Mouse (Mus musculus) gastrocnemius, adult 18-20 months (tissue): Measurements from ENCODE around the gene Mdga1. TPM values are rescaled to one million over a fixed set of nuclear protein-coding genes. Genes with fewer than 3 reads are reported as not detected.
A peak's percentile ranks its signal among the peaks of the same experiment; 100 is the strongest.

Source experiments
- DNase-seq: peaks from one replicate; pipeline ENCODE4 v3.0.0; 2021; ENCODE audit warnings: low spot score
- total RNA-seq, 2 experiments: library from RNA; stranded (reverse); gene quantifications; 2 replicates each; pipeline ENCODE4 v1.2.3; 2021

Gene Mdga1
- total RNA-seq, 2 experiments from 2014 or later: 26.5 to 32.8 TPM

DNA sequence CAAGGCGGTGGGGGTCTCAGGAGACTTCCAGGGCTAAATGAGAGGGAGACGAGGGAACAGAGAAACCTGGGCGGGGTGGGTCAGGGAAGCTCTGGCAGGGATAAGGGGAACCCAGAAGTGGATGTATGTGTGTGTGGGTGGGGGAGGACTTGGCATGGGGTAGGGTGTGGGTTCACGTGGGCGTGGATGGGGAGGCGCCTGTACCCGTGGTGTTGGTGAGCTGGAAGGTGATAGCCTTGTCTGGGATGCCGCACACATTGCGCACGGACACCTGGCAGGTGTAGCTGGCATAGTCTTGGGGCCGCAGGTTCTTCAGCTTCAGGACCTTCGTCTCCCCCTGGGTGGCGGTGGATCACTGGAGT, 120.5 kb downstream of the Mdga1 start:
- DNase-seq: no peak

GRCm38 (mm10) chr17:29848793-29849435, 121.0 kb downstream of the Mdga1 start:
- DNase-seq: peak; percentile 70

DNA sequence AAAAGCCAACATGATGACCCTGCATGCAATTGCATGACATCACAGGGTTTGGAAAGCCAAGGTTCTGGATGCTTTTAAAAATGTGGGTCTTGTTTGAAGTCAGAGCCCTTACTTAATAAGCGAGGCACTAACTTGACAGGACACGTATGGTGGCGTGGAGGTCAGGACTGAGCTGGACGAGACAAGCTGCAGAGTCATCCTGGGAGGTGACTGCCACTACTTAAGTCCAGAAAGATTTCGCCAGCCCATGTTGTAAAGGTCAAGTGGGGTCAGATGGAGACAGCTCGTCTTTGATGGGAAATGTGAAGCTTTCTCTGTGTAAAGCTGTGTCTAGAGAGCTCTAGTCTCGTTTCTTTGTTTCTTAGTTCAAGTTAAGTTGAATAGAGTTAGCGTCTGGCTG, 122.6 kb downstream of the Mdga1 start:
- DNase-seq: no peak

DNA sequence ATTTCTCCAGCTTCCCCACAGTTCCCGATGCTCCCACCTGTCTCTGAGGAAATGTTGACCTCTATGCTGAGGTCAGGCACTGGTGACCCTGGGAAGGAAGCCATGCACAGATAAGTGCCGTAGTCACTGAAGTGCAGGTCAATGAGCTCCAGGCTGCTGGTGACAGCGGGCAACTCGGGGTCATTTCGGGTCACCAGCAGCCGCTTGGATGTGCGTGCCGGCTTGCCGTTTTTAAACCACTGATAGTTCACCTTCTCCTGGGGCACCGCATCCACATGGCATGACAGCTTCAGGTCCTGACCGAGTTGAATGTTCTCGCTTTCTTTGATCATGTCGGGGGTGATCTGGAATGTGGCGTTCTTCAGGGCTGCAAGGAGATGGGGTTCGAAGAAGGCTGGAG, 123.6 kb downstream of the Mdga1 start:
- DNase-seq: no peak

DNA sequence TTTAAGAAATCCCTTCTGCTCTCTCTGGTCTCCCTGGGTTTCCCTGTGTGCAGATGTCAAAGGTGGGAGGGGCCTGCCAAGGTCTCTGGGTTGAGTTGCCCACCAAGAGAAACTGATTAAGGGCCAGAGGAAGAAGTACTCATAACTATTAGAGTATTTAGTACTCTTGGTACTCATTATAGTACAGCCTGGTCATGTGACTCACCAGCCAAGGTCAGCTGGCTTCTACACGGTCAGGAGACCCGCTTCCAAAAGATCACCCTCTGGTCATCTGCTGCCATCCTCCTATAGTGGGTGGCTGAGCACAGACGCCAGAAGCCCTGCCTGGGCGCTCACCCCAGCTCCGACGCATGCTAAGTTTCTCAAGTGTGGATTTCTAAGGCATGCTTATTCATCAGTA, 124.9 kb downstream of the Mdga1 start:
- DNase-seq: no peak

- DNase-seq: no peak
Observed at GRCm38 (mm10) chr17:29843419-29844162, 126.3 kb downstream of the Mdga1 start.

DNA sequence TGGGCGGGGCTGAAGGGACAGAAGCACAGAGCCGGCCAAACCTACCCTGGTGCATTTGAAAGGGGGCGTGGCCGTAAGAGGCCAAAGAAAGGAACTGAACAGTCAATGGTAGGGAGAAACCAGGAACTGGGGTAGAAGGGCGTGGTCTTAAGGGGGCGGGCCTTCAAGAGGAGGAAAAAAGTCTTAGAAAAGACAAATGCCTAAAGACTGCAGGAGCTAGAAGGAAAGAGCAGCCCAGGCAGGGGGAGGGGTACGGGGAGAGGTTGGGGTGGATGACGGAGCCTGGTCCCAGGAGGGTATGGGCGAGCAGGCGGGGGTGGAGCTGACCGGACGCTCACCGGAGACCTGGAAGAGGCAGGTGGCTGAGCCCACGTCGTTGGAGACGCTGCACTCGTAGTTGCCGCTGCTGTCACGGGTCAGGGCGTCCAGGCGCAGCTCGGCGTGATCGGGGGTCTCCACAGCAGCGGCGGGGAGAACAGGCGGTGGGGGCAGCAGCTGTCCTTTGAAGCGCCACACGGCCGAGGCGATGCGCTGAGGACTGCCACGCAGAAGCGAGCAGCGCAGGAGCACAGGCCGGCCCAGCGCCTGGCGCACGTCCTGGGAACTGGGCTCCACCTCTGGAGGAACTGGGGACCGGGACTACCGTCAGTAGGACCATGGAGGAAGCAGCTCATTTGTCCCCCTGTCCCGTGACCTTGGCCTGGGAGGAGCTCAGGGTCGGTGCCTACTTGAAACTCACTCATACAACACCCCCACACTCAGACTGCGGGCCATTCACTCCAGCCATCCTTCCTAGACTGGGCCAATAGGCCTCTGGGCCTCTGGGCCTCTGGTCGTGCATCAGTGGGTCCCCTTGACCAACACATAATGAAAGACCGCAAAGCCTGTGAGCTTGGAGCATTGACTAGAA, 127.9 kb downstream of the Mdga1 start:
- peak; percentile 28 for DNase-seq

DNA sequence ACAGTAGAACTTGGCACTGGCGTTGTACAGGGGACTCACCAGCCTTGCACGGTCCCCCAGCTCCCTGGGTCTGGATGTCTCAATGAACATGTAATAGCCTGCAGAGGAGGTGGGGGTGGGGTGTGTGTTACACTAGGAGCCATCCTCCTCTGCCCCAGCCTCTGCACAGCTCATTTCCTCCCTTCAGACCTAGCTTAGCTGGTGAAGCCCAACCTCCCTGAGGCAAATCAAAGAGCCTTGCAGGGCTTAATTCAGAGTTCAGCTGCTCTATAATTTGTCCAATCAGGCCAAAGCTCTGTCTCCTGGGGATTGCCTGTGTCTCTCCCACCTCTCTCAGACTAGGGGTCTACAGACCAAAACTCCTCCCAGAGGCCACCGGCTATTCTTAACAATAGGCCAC, 131.9 kb downstream of the Mdga1 start:
- DNase-seq: no peak

DNA sequence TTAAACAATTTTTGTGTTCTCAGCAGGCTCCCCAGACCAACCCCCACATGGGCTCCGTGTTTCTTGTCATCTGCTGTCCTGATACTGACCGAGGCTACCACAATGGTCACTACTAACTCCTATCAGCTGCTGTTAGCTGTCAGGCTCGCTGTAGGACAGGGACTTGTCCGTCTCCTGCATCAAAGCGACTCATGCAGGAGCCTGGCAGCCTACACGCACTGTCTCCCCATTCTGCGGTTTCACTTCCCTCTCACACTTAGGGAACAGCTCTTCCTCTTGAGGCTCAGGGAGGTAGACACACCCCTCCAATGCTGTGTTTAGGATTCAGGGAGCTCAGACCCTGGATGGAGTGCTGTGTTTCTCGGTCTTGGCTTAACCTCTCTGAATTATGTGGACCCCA, 132.4 kb downstream of the Mdga1 start:
- DNase-seq: no peak

DNA sequence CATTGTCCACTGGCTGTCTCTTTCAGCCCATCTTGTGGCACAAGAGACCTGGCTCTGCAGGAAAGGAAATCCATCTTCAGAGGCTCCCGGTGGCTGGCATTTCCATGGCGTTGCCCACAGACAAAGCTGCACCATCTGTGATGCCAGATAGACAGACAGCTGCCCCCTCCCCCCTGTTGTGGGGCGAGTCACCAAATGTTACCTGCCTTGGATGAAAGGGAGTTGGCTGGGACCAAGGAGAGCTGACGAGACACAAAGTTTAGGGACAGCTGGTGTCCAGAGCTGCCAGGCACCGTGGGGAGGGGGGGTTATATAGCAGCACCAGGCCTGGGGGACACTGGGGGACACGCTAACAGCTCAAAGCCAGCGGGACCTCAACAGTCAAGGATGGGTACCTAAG, 135.1 kb downstream of the Mdga1 start:
- DNase-seq: no peak

GRCm38 (mm10) chr17:29834333-29834732, 135.6 kb downstream of the Mdga1 start:
- no peak for DNase-seq

GRCm38 (mm10) chr17:29831696-29832095, 138.2 kb downstream of the Mdga1 start:
- no peak for DNase-seq

DNA sequence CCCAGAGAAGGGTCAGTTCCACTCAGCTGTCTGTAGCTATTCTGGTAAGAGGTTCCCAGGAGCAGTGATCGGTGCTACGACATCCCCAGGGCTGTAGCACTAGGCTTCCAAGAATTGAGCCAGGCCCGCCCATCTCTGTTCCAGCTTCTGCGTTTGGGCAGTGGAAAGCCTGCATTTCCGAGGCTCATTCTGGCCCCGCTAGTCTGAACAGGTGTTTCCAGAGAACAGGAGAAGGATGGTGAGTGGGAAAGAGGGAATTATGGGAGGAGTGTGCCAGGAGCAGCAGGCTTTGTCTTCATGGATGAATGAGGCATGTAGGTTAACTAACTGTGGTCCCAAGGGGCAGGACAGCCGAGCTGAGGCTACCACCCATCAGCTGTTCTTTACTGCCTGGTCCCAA, 140.8 kb downstream of the Mdga1 start:
- DNase-seq: no peak

DNA sequence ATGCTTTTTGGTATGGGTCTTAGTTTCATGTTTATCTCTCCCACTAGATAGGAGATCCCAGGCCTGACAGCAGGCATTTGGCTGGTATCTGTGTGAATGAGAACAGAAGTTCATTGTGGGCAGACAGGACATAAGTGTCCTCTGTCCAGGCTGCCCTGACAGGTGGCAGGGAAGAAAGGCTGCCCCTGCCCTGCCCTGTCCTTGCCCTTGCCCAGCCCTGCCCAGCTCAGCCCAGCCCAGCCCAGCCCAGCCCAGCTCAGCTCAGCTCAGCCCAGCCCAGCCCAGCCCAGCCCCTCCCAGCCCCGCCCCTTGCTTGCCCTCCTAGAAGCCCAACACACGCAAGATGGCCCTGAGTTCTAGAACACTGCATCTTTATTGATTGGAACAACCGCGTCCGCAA, 142.3 kb downstream of the Mdga1 start:
- no peak for DNase-seq

- no peak for DNase-seq
Observed at GRCm38 (mm10) chr17:29824512-29825120, 145.3 kb downstream of the Mdga1 start.

DNA sequence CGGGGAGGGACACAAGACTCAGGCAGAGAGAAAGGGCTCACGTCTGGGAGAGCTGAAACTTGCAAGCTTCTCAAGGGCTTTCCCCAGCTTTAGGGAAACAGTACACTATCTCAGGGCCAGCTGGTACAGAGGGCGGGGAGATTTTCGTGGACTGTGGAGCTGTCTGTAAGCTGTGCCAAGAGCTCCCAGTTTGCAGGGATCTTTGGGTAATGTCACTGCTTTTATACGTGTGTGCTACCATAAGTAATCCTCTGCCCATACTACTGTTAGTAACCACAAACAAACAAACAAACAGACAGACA, 145.7 kb downstream of the Mdga1 start:
- no peak for DNase-seq

GRCm38 (mm10) chr17:29823439-29824207, 146.3 kb downstream of the Mdga1 start:
- no peak for DNase-seq

- DNase-seq: no peak
Observed at GRCm38 (mm10) chr17:29819608-29820007, 150.3 kb downstream of the Mdga1 start.

DNA sequence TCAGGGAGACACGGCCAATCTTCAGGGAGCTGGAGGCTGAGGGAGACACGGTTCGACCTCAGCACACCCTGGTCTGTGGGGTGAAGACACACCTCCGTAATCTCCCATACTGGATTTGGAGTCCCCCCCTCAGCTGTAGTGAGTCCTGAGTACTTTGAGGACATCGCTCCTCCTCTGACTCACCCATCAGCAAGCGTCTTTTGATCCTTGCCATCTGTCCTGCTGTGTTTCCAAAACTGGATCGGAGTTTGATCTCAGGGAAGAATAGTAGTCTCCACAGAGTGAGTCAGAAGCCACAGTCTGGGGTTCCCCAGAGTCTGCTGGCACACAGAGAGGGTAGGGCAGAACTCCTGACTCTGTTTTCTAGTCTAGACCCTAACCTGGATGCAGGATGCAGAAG, 150.9 kb downstream of the Mdga1 start:
- DNase-seq: no peak

DNA sequence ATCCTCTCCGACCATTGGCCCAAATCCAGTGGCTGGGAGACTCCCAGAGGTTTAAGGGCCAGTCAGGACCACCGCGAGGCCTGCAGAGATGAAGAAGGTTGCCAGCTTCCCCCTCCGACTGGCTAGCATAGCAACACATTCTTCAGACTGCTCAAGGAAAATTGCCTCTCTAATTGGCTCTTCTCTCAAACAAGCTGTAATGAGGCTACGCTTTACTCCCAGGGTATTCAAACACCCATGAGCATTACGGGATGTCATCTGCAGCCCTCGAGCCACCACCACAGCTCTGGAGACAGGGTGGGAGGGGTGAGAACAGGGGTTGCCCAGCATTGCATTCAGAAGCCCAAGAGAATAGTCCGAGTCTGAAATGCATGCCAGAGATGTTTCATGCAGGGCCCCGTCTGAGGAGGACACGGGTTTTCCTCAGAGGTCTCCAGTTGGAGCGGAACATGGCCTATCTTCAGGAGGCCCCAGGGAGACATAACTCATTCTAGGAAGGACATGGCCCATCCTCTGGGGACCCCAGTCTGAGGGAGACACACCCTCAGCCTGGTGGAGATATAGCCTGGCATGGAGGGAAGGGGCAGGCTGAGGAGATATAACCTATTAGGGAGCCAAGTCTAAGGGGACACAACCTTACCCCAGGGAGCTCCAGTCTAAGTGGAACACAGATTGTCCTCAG, 151.5 kb downstream of the Mdga1 start:
- no peak for DNase-seq

DNA sequence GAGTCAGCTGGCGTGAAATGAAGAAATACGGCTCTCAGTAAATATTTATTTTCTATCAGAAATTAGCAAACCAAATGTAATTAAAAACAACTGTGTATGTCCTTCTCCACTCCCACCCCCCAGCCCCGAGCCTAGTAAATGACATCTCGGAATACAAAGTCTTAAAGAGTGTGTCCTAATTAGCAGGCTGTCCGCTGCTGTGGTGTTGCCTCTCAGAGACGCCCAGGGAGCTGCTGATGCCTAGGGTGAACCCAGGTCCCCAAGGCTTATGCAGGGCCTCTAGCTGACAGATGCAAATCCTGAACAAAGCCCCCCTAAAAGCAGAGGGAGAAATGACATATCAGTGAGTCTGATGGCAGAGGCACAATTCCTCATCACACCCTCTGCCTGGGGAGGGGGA, 155.1 kb downstream of the Mdga1 start:
- no peak for DNase-seq
